25 mouse cellular contexts compared by ENCODE assay signal in genomic region chr13:7195990-7196389, GRCm38 (mm10).
DNase-seq lines count a peak whose midpoint lies in the region; ATAC-seq and TF ChIP-seq lines count a peak whose summit lies in the region.
"Had no signal": no experiment of that assay in that cellular context is flagged by ENCODE, and none has a peak within 500 bp of the region (broad histone marks: within the 10 kb centered on the region; RNA-seq: fewer than 3 reads in every experiment).

No protein-coding gene starts in this region.

- H3K9ac ChIP-seq in hindbrain, embryonic 11.5 days (ENCODE audit: low read depth, low read length) = no peak overlapping the region
- H3K9ac ChIP-seq in hindbrain, postnatal 0 days (replicated peaks; ENCODE audit: low read length) = no peak overlapping the region
- H3K9ac ChIP-seq in midbrain, embryonic 11.5 days (ENCODE audit: low read length) = no peak overlapping the region
- no peak overlapping the region for H3K9ac ChIP-seq in midbrain, postnatal 0 days (replicated peaks; ENCODE audit: low read length, poor library complexity, severe bottlenecking)
- H3K9ac ChIP-seq: heart, embryonic 13.5 days; liver, embryonic 15.5 days had no signal

- H3K9me3 ChIP-seq in hindbrain, embryonic 11.5 days (ENCODE audit: control insufficient read depth, low read length) = no peaks in the 10 kb centered on the region
- no peaks in the 10 kb centered on the region for H3K9me3 ChIP-seq in hindbrain, postnatal 0 days (ENCODE audit: low read length)
- H3K9me3 ChIP-seq in midbrain, embryonic 11.5 days (ENCODE audit: control insufficient read depth, low read length) = no peaks in the 10 kb centered on the region
- H3K9me3 ChIP-seq in midbrain, postnatal 0 days (ENCODE audit: low read length) = no peaks in the 10 kb centered on the region
- H3K9me3 ChIP-seq: embryonic facial prominence, embryonic 10.5 days; heart, embryonic 13.5 days; limb, embryonic 10.5 days; liver, embryonic 15.5 days; midbrain, embryonic 10.5 days had no signal

- no peak for TF ChIP-seq CTCF in hindbrain, postnatal 0 days (IDR thresholded peaks at IDR 0.05; ENCODE audit: low read depth)
- no peak for TF ChIP-seq CTCF in midbrain, postnatal 0 days (IDR thresholded peaks at IDR 0.05)

- H3K4me3 ChIP-seq in hindbrain, embryonic 11.5 days (ENCODE audit: low read depth, low read length) = no peak overlapping the region
- no peak overlapping the region for H3K4me3 ChIP-seq in hindbrain, postnatal 0 days (ENCODE audit: low read length)
- no peak overlapping the region for H3K4me3 ChIP-seq in midbrain, embryonic 11.5 days (ENCODE audit: low read depth, low read length)
- no peak overlapping the region for H3K4me3 ChIP-seq in midbrain, postnatal 0 days (ENCODE audit: low read depth, low read length)
- H3K4me3 ChIP-seq: embryonic facial prominence, embryonic 10.5 days; heart, embryonic 13.5 days; layer of hippocampus, adult 2 months; limb, embryonic 10.5 days; liver, embryonic 15.5 days; midbrain, embryonic 10.5 days had no signal

- ATAC-seq in hindbrain, embryonic 11.5 days (ENCODE audit: low FRiP score) = peak; percentile 73
- ATAC-seq in hindbrain, postnatal 0 days = no peak
- ATAC-seq in midbrain, embryonic 11.5 days (ENCODE audit: low FRiP score) = peak; percentile 48; the same call in 1 of the 2 replicates
- no peak for ATAC-seq in midbrain, postnatal 0 days (ENCODE audit: low FRiP score)
- ATAC-seq in megakaryocyte progenitor cell, adult 5-6 weeks (replicated peaks; ENCODE audit: poor library complexity) = no peak
- ATAC-seq: forebrain, embryonic 16.5 days; intestine, postnatal 0 days; Patski had no signal

- DNase-seq in hindbrain, embryonic 11.5 days (ENCODE audit: low spot score) = peak; percentile 25
- no peak for DNase-seq in hindbrain, postnatal 0 days (ENCODE audit: low spot score)
- no peak for DNase-seq in midbrain, embryonic 11.5 days (ENCODE audit: low spot score, missing footprints)
- DNase-seq in midbrain, postnatal 0 days (ENCODE audit: low spot score) = no peak
- peak; percentile 50 for DNase-seq in embryo, embryonic 10 days (ENCODE audit: low spot score)
- DNase-seq in forelimb bud, embryonic 11.5 days (ENCODE audit: low read depth, low spot score) = peak; percentile 1
- DNase-seq in Muller cell, postnatal 12 days (ENCODE audit: inconsistent ontology term) = no peak
- DNase-seq: cerebellum, adult 18-20 months; cerebellum, postnatal 14 days; gastrocnemius, postnatal 25 days; heart, adult 18-20 months; heart, postnatal 14 days; liver; lung, postnatal 4 days had no signal

- no peaks in the 10 kb centered on the region for H3K36me3 ChIP-seq in hindbrain, embryonic 11.5 days (ENCODE audit: control insufficient read depth, insufficient read depth, low read length)
- H3K36me3 ChIP-seq in hindbrain, postnatal 0 days (ENCODE audit: insufficient read depth, low read length) = no peaks in the 10 kb centered on the region
- no peaks in the 10 kb centered on the region for H3K36me3 ChIP-seq in midbrain, embryonic 11.5 days (ENCODE audit: control insufficient read depth, insufficient read depth, low read length)
- no peaks in the 10 kb centered on the region for H3K36me3 ChIP-seq in midbrain, postnatal 0 days (ENCODE audit: insufficient read depth, low read length)
- H3K36me3 ChIP-seq: embryonic facial prominence, embryonic 10.5 days; heart, embryonic 13.5 days; limb, embryonic 10.5 days; liver, embryonic 15.5 days; midbrain, embryonic 10.5 days had no signal

- no peaks in the 10 kb centered on the region for H3K27me3 ChIP-seq in hindbrain, embryonic 11.5 days (ENCODE audit: control insufficient read depth, insufficient read depth, low read length)
- H3K27me3 ChIP-seq in hindbrain, postnatal 0 days (ENCODE audit: insufficient read depth, low read length) = no peaks in the 10 kb centered on the region
- H3K27me3 ChIP-seq in midbrain, embryonic 11.5 days (ENCODE audit: control insufficient read depth, insufficient read depth, low read length) = no peaks in the 10 kb centered on the region
- H3K27me3 ChIP-seq in midbrain, postnatal 0 days (ENCODE audit: insufficient read depth, low read length) = no peaks in the 10 kb centered on the region
- H3K27me3 ChIP-seq: heart, embryonic 13.5 days; liver, embryonic 15.5 days had no signal

- 45% methylated on average over 6 of the region's 6 CpGs for WGBS in hindbrain, embryonic 11.5 days
- 41% methylated on average over 6 of the region's 6 CpGs for WGBS in hindbrain, postnatal 0 days
- 75% methylated on average over 6 of the region's 6 CpGs for WGBS in midbrain, embryonic 11.5 days
- WGBS in midbrain, postnatal 0 days = 62% methylated on average over 6 of the region's 6 CpGs

- no peak overlapping the region for H3K27ac ChIP-seq in hindbrain, embryonic 11.5 days (ENCODE audit: low read depth, low read length)
- no peak overlapping the region for H3K27ac ChIP-seq in hindbrain, postnatal 0 days
- no peak overlapping the region for H3K27ac ChIP-seq in midbrain, embryonic 11.5 days (ENCODE audit: low read depth, low read length)
- H3K27ac ChIP-seq in midbrain, postnatal 0 days (ENCODE audit: low read depth, low read length) = no peak overlapping the region
- H3K27ac ChIP-seq: embryonic facial prominence, embryonic 10.5 days; heart, embryonic 13.5 days; layer of hippocampus, adult 2 months; limb, embryonic 10.5 days; liver, embryonic 15.5 days; midbrain, embryonic 10.5 days; stomach, postnatal 0 days had no signal

- no peaks in the 10 kb centered on the region for H3K4me1 ChIP-seq in hindbrain, embryonic 11.5 days (replicated peaks; ENCODE audit: control insufficient read depth, insufficient read depth, low read length)
- H3K4me1 ChIP-seq in hindbrain, postnatal 0 days (ENCODE audit: insufficient read depth, low read length) = no peaks in the 10 kb centered on the region
- H3K4me1 ChIP-seq in midbrain, embryonic 11.5 days (ENCODE audit: control insufficient read depth, insufficient read depth, low read length) = no peaks in the 10 kb centered on the region
- H3K4me1 ChIP-seq in midbrain, postnatal 0 days (ENCODE audit: insufficient read depth, low read length) = no peaks in the 10 kb centered on the region
- H3K4me1 ChIP-seq: embryonic facial prominence, embryonic 10.5 days; heart, embryonic 13.5 days; limb, embryonic 10.5 days; liver, embryonic 15.5 days; midbrain, embryonic 10.5 days had no signal

- no peak overlapping the region for H3K4me2 ChIP-seq in hindbrain, embryonic 11.5 days (replicated peaks; ENCODE audit: low read depth, low read length)
- H3K4me2 ChIP-seq in hindbrain, postnatal 0 days (ENCODE audit: low read depth, low read length) = no peak overlapping the region
- no peak overlapping the region for H3K4me2 ChIP-seq in midbrain, embryonic 11.5 days
- H3K4me2 ChIP-seq in midbrain, postnatal 0 days (ENCODE audit: low read depth, low read length, poor library complexity, severe bottlenecking) = no peak overlapping the region
- H3K4me2 ChIP-seq: heart, embryonic 13.5 days; liver, embryonic 15.5 days had no signal

Comparison
In these comparisons a context has a peak if more than half of its experiments do, and no peak if none do; other contexts are left out.
1. ATAC-seq: peak in hindbrain, embryonic 11.5 days (single experiment) and midbrain, embryonic 11.5 days (single experiment); none in hindbrain, postnatal 0 days (single experiment), midbrain, postnatal 0 days (single experiment) and megakaryocyte progenitor cell, adult 5-6 weeks (single experiment).
2. DNase-seq: peak in hindbrain, embryonic 11.5 days (single experiment), embryo, embryonic 10 days (single experiment) and forelimb bud, embryonic 11.5 days (single experiment); none in hindbrain, postnatal 0 days (single experiment), midbrain, embryonic 11.5 days (single experiment), midbrain, postnatal 0 days (single experiment) and Muller cell, postnatal 12 days (single experiment).